In genomic region chr11:89834068-89834467, GRCm38 (mm10) we compare ENCODE assay signal across 39 mouse cellular contexts. TPM values are rescaled to one million over a fixed set of nuclear protein-coding genes. Genes with fewer than 3 reads are reported as not detected.
"Had no signal": no experiment of that assay in that cellular context is flagged by ENCODE, and none has a peak within 500 bp of the region (broad histone marks: within the 10 kb centered on the region; RNA-seq: fewer than 3 reads in every experiment).

No protein-coding gene starts in this region.

- H3K9ac ChIP-seq: heart, embryonic 12.5 days; heart, embryonic 13.5 days; heart, embryonic 15.5 days; hindbrain, embryonic 12.5 days; hindbrain, embryonic 13.5 days; hindbrain, embryonic 14.5 days; hindbrain, embryonic 15.5 days; intestine, embryonic 15.5 days; kidney, embryonic 15.5 days had no signal

- H3K27me3 ChIP-seq: heart, embryonic 12.5 days; heart, embryonic 13.5 days; heart, embryonic 15.5 days; hindbrain, embryonic 12.5 days; hindbrain, embryonic 13.5 days; hindbrain, embryonic 15.5 days; intestine, embryonic 15.5 days; kidney, embryonic 15.5 days had no signal

- H3K4me3 ChIP-seq: heart, embryonic 10.5 days; heart, embryonic 12.5 days; heart, embryonic 13.5 days; heart, embryonic 15.5 days; hindbrain, embryonic 10.5 days; hindbrain, embryonic 12.5 days; hindbrain, embryonic 13.5 days; hindbrain, embryonic 15.5 days; intestine, embryonic 15.5 days; kidney, embryonic 15.5 days; layer of hippocampus, adult 2 months had no signal

- DNase-seq: heart, postnatal 10 days; heart, postnatal 14 days; heart, postnatal 36 days; heart, postnatal 4 days; kidney, adult 11 months; kidney, adult 18-20 months; kidney, adult 2 months; kidney, adult 8-10 months; kidney, adult 9 months; kidney, postnatal 10 days; kidney, postnatal 14 days; kidney, postnatal 25 days; kidney, postnatal 36 days; kidney, postnatal 4 days; layer of hippocampus, adult 9-11 months; layer of hippocampus, postnatal 36 days had no signal

- ATAC-seq: hindbrain, embryonic 16.5 days; hindbrain, postnatal 0 days; inflammation-experienced regulatory T-cells, adult 6 months; intestine, embryonic 15.5 days; intestine, embryonic 16.5 days; intestine, postnatal 0 days had no signal

- H3K4me1 ChIP-seq: heart, embryonic 10.5 days; heart, embryonic 12.5 days; heart, embryonic 13.5 days; heart, embryonic 15.5 days; hindbrain, embryonic 12.5 days; hindbrain, embryonic 13.5 days; hindbrain, embryonic 15.5 days had no signal

- H3K9me3 ChIP-seq: heart, embryonic 10.5 days; heart, embryonic 12.5 days; heart, embryonic 13.5 days; heart, embryonic 15.5 days; hindbrain, embryonic 10.5 days; hindbrain, embryonic 12.5 days; hindbrain, embryonic 13.5 days; hindbrain, embryonic 15.5 days; intestine, embryonic 15.5 days; kidney, embryonic 15.5 days had no signal

- H3K4me2 ChIP-seq: heart, embryonic 11.5 days; heart, embryonic 12.5 days; heart, embryonic 13.5 days; heart, embryonic 15.5 days; hindbrain, embryonic 12.5 days; hindbrain, embryonic 13.5 days; hindbrain, embryonic 14.5 days; hindbrain, embryonic 15.5 days; intestine, embryonic 15.5 days; kidney, embryonic 15.5 days had no signal

- H3K27ac ChIP-seq: heart, embryonic 10.5 days; heart, embryonic 13.5 days; heart, embryonic 15.5 days; hindbrain, embryonic 10.5 days; hindbrain, embryonic 12.5 days; hindbrain, embryonic 13.5 days; hindbrain, embryonic 14.5 days; hindbrain, embryonic 15.5 days; hindbrain, postnatal 0 days; intestine, embryonic 15.5 days; kidney, embryonic 15.5 days; kidney, postnatal 0 days; layer of hippocampus, adult 2 months had no signal

- H3K36me3 ChIP-seq: heart, embryonic 10.5 days; heart, embryonic 12.5 days; heart, embryonic 13.5 days; heart, embryonic 15.5 days; hindbrain, embryonic 10.5 days; hindbrain, embryonic 12.5 days; hindbrain, embryonic 13.5 days; hindbrain, embryonic 15.5 days; intestine, embryonic 15.5 days; kidney, embryonic 15.5 days had no signal

RNA-seq across cellular contexts. Expression of gene Ankfn1, which starts 56.6 kb away (rescaled TPM):
- polyA plus RNA-seq: heart, embryonic 12.5 days; heart, embryonic 14.5 days; heart, postnatal 0 days; inflammation-experienced regulatory T-cells, adult 6 months; intestine, postnatal 0 days; kidney, embryonic 14.5 days; large intestine, adult 2 months had no signal
